ENCODE assay signal across 8 mouse cellular contexts in the genomic region with DNA sequence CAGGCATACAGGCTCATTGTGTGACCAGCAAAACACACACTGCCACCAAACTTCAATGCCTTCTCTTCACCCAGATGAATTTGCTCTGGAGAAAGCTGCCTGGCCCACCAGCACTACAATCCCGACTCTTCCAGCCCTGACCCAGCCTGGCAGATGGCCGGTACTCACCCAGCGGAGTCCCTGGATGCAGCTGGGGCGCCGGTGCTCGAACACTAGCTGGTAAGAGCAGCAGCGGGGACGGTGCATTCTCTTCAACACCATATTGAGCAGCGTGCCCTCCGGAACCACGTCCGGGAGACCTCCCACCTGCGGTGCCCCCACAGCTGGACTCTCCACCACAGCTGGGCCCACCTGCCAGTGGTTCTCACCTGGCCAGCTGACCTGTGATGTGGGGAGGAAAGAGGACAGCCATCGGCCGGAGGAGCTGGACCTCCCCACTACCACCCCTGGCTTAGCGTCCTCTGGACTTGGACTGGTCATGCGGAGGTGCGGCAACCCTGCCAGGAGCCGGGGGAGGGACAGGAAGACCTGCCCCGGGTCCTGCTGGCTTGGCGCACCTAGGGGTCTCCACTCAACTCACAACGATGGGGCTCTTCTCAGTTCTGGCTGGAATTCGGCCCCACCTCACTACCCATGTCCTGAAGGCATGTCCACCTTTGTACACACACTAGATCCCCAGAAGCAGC. TPM values are rescaled to one million over a fixed set of nuclear protein-coding genes. Genes with fewer than 3 reads are reported as not detected.
DNase-seq lines count a peak whose midpoint lies in the region; ATAC-seq and TF ChIP-seq lines count a peak whose summit lies in the region.

No protein-coding gene starts in this region.

- WGBS in cerebellum, adult 2 months, result 7% methylated on average over 23 of the region's 23 CpGs
- WGBS in hindbrain, embryonic 11.5 days, result 6% methylated on average over 23 of the region's 23 CpGs
- WGBS in limb, embryonic 13.5 days, result 10% methylated on average over 23 of the region's 23 CpGs
- WGBS in olfactory bulb, adult 2 months, result 13% methylated on average over 23 of the region's 23 CpGs

- peak overlapping the region; percentile 86 for H3K4me2 ChIP-seq in hindbrain, embryonic 11.5 days (replicated peaks; ENCODE audit: low read depth, low read length)
- H3K4me2 ChIP-seq in limb, embryonic 13.5 days (replicated peaks), result peak overlapping the region; percentile 91

- peak; percentile 37 for ATAC-seq in hindbrain, embryonic 11.5 days (ENCODE audit: low FRiP score)
- ATAC-seq in limb, embryonic 13.5 days (ENCODE audit: low FRiP score, low read depth), result no peak; the same call in 1 of the 2 replicates

- no peaks in the 10 kb centered on the region for H3K9me3 ChIP-seq in hindbrain, embryonic 11.5 days (ENCODE audit: control insufficient read depth, low read length)
- no peaks in the 10 kb centered on the region for H3K9me3 ChIP-seq in limb, embryonic 13.5 days

- H3K79me2 ChIP-seq in C2C12 (ENCODE audit: control insufficient read depth, insufficient read depth), result no peaks in the 10 kb centered on the region

- H3K4me3 ChIP-seq in cerebellum, adult 2 months (replicated peaks; ENCODE audit: insufficient read depth, low read depth, low read length), result peak overlapping the region; percentile 51
- H3K4me3 ChIP-seq in C2C12 (ENCODE audit: insufficient read depth, poor library complexity, severe bottlenecking), result peak overlapping the region; percentile 26
- H3K4me3 ChIP-seq in hindbrain, embryonic 11.5 days (ENCODE audit: low read depth, low read length), result peak overlapping the region; percentile 40
- H3K4me3 ChIP-seq in limb, embryonic 13.5 days, result peak overlapping the region; percentile 51
- peak overlapping the region; percentile 58 for H3K4me3 ChIP-seq in olfactory bulb, adult 2 months (ENCODE audit: insufficient read depth, low read depth, low read length)

- H3K4me1 ChIP-seq in cerebellum, adult 2 months (ENCODE audit: control insufficient read depth, insufficient read depth, low read length), result 0 out of 2 replicates have a peak, but pooled peaks cover 3% of the 10 kb centered on the region
- H3K4me1 ChIP-seq in hindbrain, embryonic 11.5 days (replicated peaks; ENCODE audit: control insufficient read depth, insufficient read depth, low read length), result peaks cover 18% of the 10 kb centered on the region
- peaks cover 50% of the 10 kb centered on the region for H3K4me1 ChIP-seq in limb, embryonic 13.5 days
- peaks cover 47% of the 10 kb centered on the region for H3K4me1 ChIP-seq in olfactory bulb, adult 2 months (ENCODE audit: control insufficient read depth, insufficient read depth, low read length)

- no peak for TF ChIP-seq POLR2A in cerebellum, adult 2 months (IDR thresholded peaks at IDR 0.05; ENCODE audit: borderline replicate concordance, insufficient read depth, low read length)
- TF ChIP-seq POLR2A in olfactory bulb, adult 2 months (IDR thresholded peaks at IDR 0.05; ENCODE audit: insufficient read depth, low read depth, low read length), result no peak

- H3ac ChIP-seq in C2C12 (ENCODE audit: control insufficient read depth, insufficient read length, low read depth), result no peak overlapping the region

- no peaks in the 10 kb centered on the region for H3K27me3 ChIP-seq in cerebellum, adult 2 months (ENCODE audit: control insufficient read depth, insufficient read depth, low read length)
- H3K27me3 ChIP-seq in C2C12 (ENCODE audit: control insufficient read depth, insufficient read depth, insufficient read length), result peaks cover 19% of the 10 kb centered on the region
- peaks cover 25% of the 10 kb centered on the region for H3K27me3 ChIP-seq in hindbrain, embryonic 11.5 days (ENCODE audit: control insufficient read depth, insufficient read depth, low read length)
- H3K27me3 ChIP-seq in limb, embryonic 13.5 days, result peaks cover 14% of the 10 kb centered on the region

- H3K36me3 ChIP-seq in C2C12 (ENCODE audit: control insufficient read depth, insufficient read depth), result no peaks in the 10 kb centered on the region
- no peaks in the 10 kb centered on the region for H3K36me3 ChIP-seq in hindbrain, embryonic 11.5 days (ENCODE audit: control insufficient read depth, insufficient read depth, low read length)
- no peaks in the 10 kb centered on the region for H3K36me3 ChIP-seq in limb, embryonic 13.5 days

- peak in 1 of 2 experiments; percentile 25 for DNase-seq in cerebellum, adult 2 months
- no peak for DNase-seq in cerebellum, adult 11-12 months
- DNase-seq in hindbrain, embryonic 11.5 days (ENCODE audit: low spot score), result peak; percentile 43
- DNase-seq in left cerebral cortex, adult 18-20 months (ENCODE audit: low spot score in 2 of 2), result no peak
- no peak for DNase-seq in spleen, postnatal 10 days (ENCODE audit: low spot score in 2 of 2)

- peak overlapping the region; percentile 57; the same call in 1 of the 2 replicates for H3K9ac ChIP-seq in hindbrain, embryonic 11.5 days (ENCODE audit: low read depth, low read length)
- H3K9ac ChIP-seq in limb, embryonic 13.5 days, result peak overlapping the region; percentile 66

- no peaks in the 10 kb centered on the region for H3K79me3 ChIP-seq in C2C12 (ENCODE audit: low read depth)

- TF ChIP-seq CTCF in cerebellum, adult 2 months (IDR thresholded peaks at IDR 0.05; ENCODE audit: borderline replicate concordance, insufficient read depth, low read depth, low read length), result no peak
- TF ChIP-seq CTCF in C2C12 (IDR thresholded peaks at IDR 0.05; ENCODE audit: control insufficient read depth, insufficient read depth, insufficient read length), result no peak
- TF ChIP-seq CTCF in olfactory bulb, adult 2 months (IDR thresholded peaks at IDR 0.05; ENCODE audit: insufficient read depth, low read depth, low read length), result no peak

- H3K27ac ChIP-seq in cerebellum, adult 2 months (ENCODE audit: insufficient read depth, low read length), result peak overlapping the region; percentile 35; the same call in 1 of the 2 replicates
- H3K27ac ChIP-seq in hindbrain, embryonic 11.5 days (ENCODE audit: low read depth, low read length), result peak overlapping the region; percentile 27; the same call in 1 of the 2 replicates
- H3K27ac ChIP-seq in limb, embryonic 13.5 days, result no peak overlapping the region
- H3K27ac ChIP-seq in olfactory bulb, adult 2 months (ENCODE audit: insufficient read depth, low read depth, low read length), result peak overlapping the region; percentile 81

TF ChIP-seq in C2C12, 6 proteins besides CTCF, POLR2A, EP300 and RAD21:
- TF ChIP-seq USF1 (IDR thresholded peaks at IDR 0.05; ENCODE audit: low read depth) (no peak), MYOD1 (IDR thresholded peaks at IDR 0.05; ENCODE audit: control insufficient read depth, insufficient read length, low read depth) (no peak), FOSL1 (IDR thresholded peaks at IDR 0.05; ENCODE audit: insufficient read depth, low read length, poor library complexity, severe bottlenecking) (no peak), CEBPB (IDR thresholded peaks at IDR 0.05; ENCODE audit: low read depth) (no peak), MYOG (IDR thresholded peaks at IDR 0.05; ENCODE audit: control insufficient read depth, extremely low read depth, insufficient read length) (no peak), MAX (IDR thresholded peaks at IDR 0.05) (no peak)

RNA-seq across cellular contexts. Expression of a gene that starts 1.0 kb away (rescaled TPM):
- polyA plus RNA-seq in cerebellum, adult 2 months (2012; rRNA removed), result 35.0 and 36.5 TPM in 2 replicates
- 0.88 TPM for polyA plus RNA-seq in C2C12 (2012; fragmentation: generic; extraction: Trizol)
- 3.6 and 4.0 TPM in 2 replicates for polyA plus RNA-seq in hindbrain, embryonic 11.5 days (2014; fragmentation: Nextera tagmentation; extraction: Ambion mirVana)
- polyA plus RNA-seq in limb, embryonic 13.5 days (2015; fragmentation: Nextera tagmentation; extraction: Ambion mirVana), result 10.9 and 11.2 TPM in 2 replicates
- polyA plus RNA-seq in olfactory bulb, adult 2 months (2012; ENCODE audit: insufficient read depth, insufficient read length, low replicate concordance, missing spikeins), result not detected in 2 replicates
- total RNA-seq in left cerebral cortex, adult 18-20 months (2021), result 10 to 100 TPM; 42.6 to 44.7 TPM

RNA-seq across cellular contexts. Expression of a gene that starts 11.6 kb away (rescaled TPM):
- polyA plus RNA-seq in cerebellum, adult 2 months (2012; rRNA removed), result 129 and 133 TPM in 2 replicates
- 148 TPM for polyA plus RNA-seq in C2C12 (2012; fragmentation: generic; extraction: Trizol)
- 28.1 and 28.4 TPM in 2 replicates for polyA plus RNA-seq in hindbrain, embryonic 11.5 days (2014; fragmentation: Nextera tagmentation; extraction: Ambion mirVana)
- 39.5 and 41.7 TPM in 2 replicates for polyA plus RNA-seq in limb, embryonic 13.5 days (2015; fragmentation: Nextera tagmentation; extraction: Ambion mirVana)
- polyA plus RNA-seq in olfactory bulb, adult 2 months (2012; ENCODE audit: insufficient read depth, insufficient read length, low replicate concordance, missing spikeins), result not detected in 2 replicates
- total RNA-seq in left cerebral cortex, adult 18-20 months (2021), result 100 to 1,000 TPM; 154 to 168 TPM

RNA-seq across cellular contexts. Expression of a gene that starts 35.6 kb away (rescaled TPM):
- polyA plus RNA-seq in cerebellum, adult 2 months (2012; rRNA removed), result 1.7 and 1.8 TPM in 2 replicates
- polyA plus RNA-seq in C2C12 (2012; fragmentation: generic; extraction: Trizol), result 0.04 TPM
- polyA plus RNA-seq in hindbrain, embryonic 11.5 days (2014; fragmentation: Nextera tagmentation; extraction: Ambion mirVana), result 0.11 TPM in 1 of 2 replicates, not detected in the other
- 2.7 and 3.0 TPM in 2 replicates for polyA plus RNA-seq in limb, embryonic 13.5 days (2015; fragmentation: Nextera tagmentation; extraction: Ambion mirVana)
- polyA plus RNA-seq in olfactory bulb, adult 2 months (2012; ENCODE audit: insufficient read depth, insufficient read length, low replicate concordance, missing spikeins), result not detected in 2 replicates
- total RNA-seq in left cerebral cortex, adult 18-20 months (2021), result 1 to 10 TPM; 5.2 to 5.4 TPM

Comparison
In these comparisons a context has a peak if more than half of its experiments do, and no peak if none do; other contexts are left out.
1. RNA of a gene that starts 35.6 kb away (polyA plus RNA-seq): not detected in olfactory bulb, adult 2 months; 2.7 to 3.0 TPM in limb, embryonic 13.5 days, 1.7 to 1.8 TPM in cerebellum, adult 2 months, 0.11 TPM in hindbrain, embryonic 11.5 days and 0.04 TPM in C2C12 (single experiment); every median in the first group is over 10 times any median in the second.
2. Peak in every context shown above with its lines, with median percentiles within 50 percentile points of each other: H3K4me3 ChIP-seq.